Mouse (Mus musculus): ENCODE data around the gene Olfr1367.

GRCm38 (mm10) chr13:21309788-21310187, 36.9 kb upstream of the Olfr1367 start:
- TF ChIP-seq CTCF (IDR thresholded peaks at IDR 0.05; ENCODE audit: low read depth) (no peak), EP300 (IDR thresholded peaks at IDR 0.05; ENCODE audit: low read depth) (no peak)

Measured in heart, postnatal 0 days (tissue).